Mouse (Mus musculus): ENCODE measurements around the gene Ihh. TPM values are rescaled to one million over a fixed set of nuclear protein-coding genes. Genes with fewer than 3 reads are reported as not detected.

Gene Ihh
- polyA plus RNA-seq, 1 experiment from 2014 or later = 0.16 TPM

DNA sequence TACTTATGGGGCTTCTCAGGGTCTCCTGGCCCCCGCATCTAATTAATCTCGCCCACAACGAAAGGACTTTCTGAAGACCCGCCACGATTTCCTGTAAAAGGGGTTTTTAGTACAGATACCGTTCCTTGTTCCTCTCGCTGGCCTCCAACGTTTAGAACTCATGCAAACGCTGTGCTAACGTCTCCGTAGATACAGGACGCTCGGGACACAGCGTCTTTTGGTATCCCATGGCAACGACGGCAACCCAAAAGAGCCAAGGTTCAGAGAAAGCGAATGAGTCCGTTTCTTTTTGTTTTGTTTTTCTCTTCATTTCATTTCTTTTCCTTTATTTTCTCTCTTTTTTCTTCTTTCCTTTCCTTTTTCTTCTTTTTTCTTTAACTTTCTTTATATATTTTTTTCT is 16.1 kb downstream of the Ihh start, which contains the start of gene Cfap65:
Gene Cfap65 (minus strand): TSS at position 198 of the 400 bp plus-strand sequence.
- Histone ChIP-seq H3K4me3 (ENCODE audit: low read depth, low read length) (no peak within 1 kb of the TSS), H3K4me1 (ENCODE audit: insufficient read depth, low read depth, low read length) (no peaks in the 10 kb centered on the region), H3K9me3 (ENCODE audit: low read length) (no peaks in the 10 kb centered on the region), H3K27ac (ENCODE audit: low read length) (no peak within 1 kb of the TSS), H3K36me3 (ENCODE audit: insufficient read depth, low read length) (no peaks in the 10 kb centered on the region), H3K4me2 (replicated peaks; ENCODE audit: low read depth, low read length) (no peak within 1 kb of the TSS), H3K27me3 (replicated peaks; ENCODE audit: insufficient read depth, low read length) (no peaks in the 10 kb centered on the region; the same call in 1 of the 2 replicates), H3K9ac (replicated peaks; ENCODE audit: low read depth) (no peak within 1 kb of the TSS)
- DNase-seq (ENCODE audit: low spot score) = peak; percentile 38
- 2% methylated on average over 18 of the region's 18 CpGs for WGBS
- no peak for TF ChIP-seq CTCF (IDR thresholded peaks at IDR 0.05)
- no peak for TF ChIP-seq EP300 (IDR thresholded peaks at IDR 0.05)
- no peak for ATAC-seq

DNA sequence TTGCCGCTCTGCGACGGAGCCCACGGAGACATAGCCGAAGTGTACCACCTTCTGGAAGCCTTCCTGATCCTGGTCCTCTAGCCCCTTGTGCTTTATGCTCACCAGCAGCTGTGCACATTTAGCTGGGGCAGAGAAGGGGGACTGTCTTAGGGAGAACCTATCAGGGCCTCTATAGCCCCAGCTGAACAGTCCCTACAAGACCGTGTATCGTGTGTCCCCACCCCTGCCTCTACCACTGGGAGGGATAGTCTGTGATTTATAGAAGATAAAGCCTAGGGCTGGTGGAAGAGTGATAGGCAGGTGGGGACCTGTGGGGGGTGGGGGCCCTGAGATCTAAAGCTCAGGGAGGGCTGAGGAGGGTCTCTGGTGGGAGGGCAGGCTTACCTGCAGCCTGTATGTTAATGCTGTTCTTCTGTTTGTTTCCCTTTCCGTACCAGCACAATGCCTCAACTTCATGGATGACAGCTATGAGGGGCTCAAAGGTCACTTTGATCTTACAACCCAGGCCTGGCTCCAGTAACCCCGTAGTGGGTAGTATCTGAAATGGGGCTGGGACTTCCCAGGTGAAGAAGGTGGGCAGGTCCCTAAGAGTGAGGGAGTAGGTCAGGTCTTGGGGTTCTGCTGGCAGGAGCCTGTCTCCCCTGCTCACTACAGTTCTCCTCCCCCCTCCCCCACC is 23.7 kb downstream of the Ihh start:
- no peak for DNase-seq (ENCODE audit: low spot score)
- 74% methylated on average over 9 of the region's 9 CpGs for WGBS
- no peak overlapping the region for H3K4me2 ChIP-seq (replicated peaks; ENCODE audit: low read depth, low read length)
- H3K4me1 ChIP-seq (ENCODE audit: insufficient read depth, low read depth, low read length) = no peaks in the 10 kb centered on the region
- no peak for TF ChIP-seq CTCF (IDR thresholded peaks at IDR 0.05)
- no peak for TF ChIP-seq EP300 (IDR thresholded peaks at IDR 0.05)
- no peaks in the 10 kb centered on the region for H3K9me3 ChIP-seq (ENCODE audit: low read length)
- ATAC-seq = no peak
- no peaks in the 10 kb centered on the region for H3K36me3 ChIP-seq (ENCODE audit: insufficient read depth, low read length)
- H3K4me3 ChIP-seq (ENCODE audit: low read depth, low read length) = no peak overlapping the region
- no peak overlapping the region for H3K27ac ChIP-seq (ENCODE audit: low read length)
- H3K27me3 ChIP-seq (replicated peaks; ENCODE audit: insufficient read depth, low read length) = no peaks in the 10 kb centered on the region
- H3K9ac ChIP-seq (replicated peaks; ENCODE audit: low read depth) = no peak overlapping the region

DNA sequence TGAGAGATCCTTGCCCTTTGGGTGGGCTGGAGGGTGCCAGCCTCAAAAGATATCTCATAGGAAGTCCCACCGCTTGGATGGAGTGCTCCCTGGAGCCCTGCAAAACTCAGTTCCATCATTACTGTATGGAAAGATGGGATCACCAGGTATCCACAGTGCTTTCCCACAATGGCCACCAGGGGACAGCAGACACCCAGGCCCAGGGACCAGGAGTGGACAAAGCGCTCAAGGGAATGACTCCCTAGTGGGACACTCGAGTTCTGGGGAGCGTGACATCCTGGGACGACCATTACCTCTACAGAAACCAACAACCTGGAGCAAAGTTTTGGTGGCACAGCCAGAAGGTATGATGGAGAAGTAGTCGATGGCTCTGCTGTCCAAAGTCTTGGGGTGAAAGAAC is 24.8 kb downstream of the Ihh start:
- no peaks in the 10 kb centered on the region for H3K4me1 ChIP-seq (ENCODE audit: insufficient read depth, low read depth, low read length)
- H3K9me3 ChIP-seq (ENCODE audit: low read length) = no peaks in the 10 kb centered on the region
- no peak overlapping the region for H3K27ac ChIP-seq (ENCODE audit: low read length)
- TF ChIP-seq CTCF (IDR thresholded peaks at IDR 0.05) (peak; percentile 94), EP300 (IDR thresholded peaks at IDR 0.05) (no peak)
- H3K4me2 ChIP-seq (replicated peaks; ENCODE audit: low read depth, low read length) = no peak overlapping the region
- no peak overlapping the region for H3K4me3 ChIP-seq (ENCODE audit: low read depth, low read length)
- no peaks in the 10 kb centered on the region for H3K36me3 ChIP-seq (ENCODE audit: insufficient read depth, low read length)
- H3K27me3 ChIP-seq (replicated peaks; ENCODE audit: insufficient read depth, low read length) = no peaks in the 10 kb centered on the region
- DNase-seq (ENCODE audit: low spot score) = peak; percentile 32
- 28% methylated on average over 6 of the region's 6 CpGs for WGBS
- ATAC-seq = no peak
- no peak overlapping the region for H3K9ac ChIP-seq (replicated peaks; ENCODE audit: low read depth)

DNA sequence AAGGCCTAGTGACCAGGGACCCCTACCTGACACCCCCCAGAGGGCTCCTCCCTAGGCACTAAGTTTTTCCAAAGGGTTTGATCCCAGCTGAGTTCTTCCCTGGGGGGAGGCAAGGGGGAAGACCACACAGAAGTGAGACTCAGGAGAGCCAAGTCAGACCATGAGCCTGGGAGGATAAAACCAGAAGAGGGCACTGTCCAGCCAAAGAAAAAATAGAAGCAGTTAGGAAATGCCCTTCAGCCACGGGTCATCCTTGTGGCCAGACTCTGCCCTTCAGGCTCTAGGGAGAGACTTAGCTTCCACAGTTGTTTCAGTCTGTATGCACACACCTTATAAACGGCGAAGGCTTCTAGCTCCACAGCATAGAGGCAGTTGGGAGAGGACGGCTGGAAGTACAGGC is 27.0 kb downstream of the Ihh start:
- no peak overlapping the region for H3K27ac ChIP-seq (ENCODE audit: low read length)
- no peaks in the 10 kb centered on the region for H3K27me3 ChIP-seq (replicated peaks; ENCODE audit: insufficient read depth, low read length)
- H3K4me2 ChIP-seq (replicated peaks; ENCODE audit: low read depth, low read length) = no peak overlapping the region
- no peak overlapping the region for H3K4me3 ChIP-seq (ENCODE audit: low read depth, low read length)
- H3K9me3 ChIP-seq (ENCODE audit: low read length) = no peaks in the 10 kb centered on the region
- no peak for TF ChIP-seq EP300 (IDR thresholded peaks at IDR 0.05)
- TF ChIP-seq CTCF (IDR thresholded peaks at IDR 0.05) = no peak
- H3K9ac ChIP-seq (replicated peaks; ENCODE audit: low read depth) = no peak overlapping the region
- WGBS = 61% methylated on average over 4 of the region's 4 CpGs
- ATAC-seq (no peak), DNase-seq (ENCODE audit: low spot score) (no peak)
- H3K36me3 ChIP-seq (ENCODE audit: insufficient read depth, low read length) = no peaks in the 10 kb centered on the region
- no peaks in the 10 kb centered on the region for H3K4me1 ChIP-seq (ENCODE audit: insufficient read depth, low read depth, low read length)

DNA sequence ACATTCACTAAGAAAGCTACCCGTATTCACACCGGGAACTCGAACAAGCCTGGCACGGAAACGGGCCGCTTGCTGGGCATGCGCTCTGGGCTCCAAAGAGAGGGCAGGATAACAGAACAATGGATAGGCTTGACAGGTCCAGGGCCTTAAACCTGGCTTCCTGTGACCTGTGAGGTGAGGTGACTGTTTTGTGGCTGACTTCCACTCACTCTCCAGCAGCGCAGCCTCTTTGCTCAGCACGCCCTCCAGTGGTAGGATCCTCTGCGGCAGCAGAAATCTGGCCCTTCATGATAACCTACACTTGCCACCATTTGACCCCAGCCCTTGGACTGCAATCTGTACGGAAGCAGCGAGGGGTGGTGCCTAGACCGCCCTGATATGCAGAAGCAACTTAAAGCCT is 35.8 kb downstream of the Ihh start:
- no peak for ATAC-seq
- H3K4me1 ChIP-seq (ENCODE audit: insufficient read depth, low read depth, low read length) = no peaks in the 10 kb centered on the region
- TF ChIP-seq EP300 (IDR thresholded peaks at IDR 0.05) (no peak), CTCF (IDR thresholded peaks at IDR 0.05) (peak; percentile 60)
- no peak overlapping the region for H3K4me3 ChIP-seq (ENCODE audit: low read depth, low read length)
- DNase-seq (ENCODE audit: low spot score) = no peak
- H3K27ac ChIP-seq (ENCODE audit: low read length) = no peak overlapping the region
- no peaks in the 10 kb centered on the region for H3K27me3 ChIP-seq (replicated peaks; ENCODE audit: insufficient read depth, low read length)
- no peaks in the 10 kb centered on the region for H3K36me3 ChIP-seq (ENCODE audit: insufficient read depth, low read length)
- WGBS = 17% methylated on average over 13 of the region's 13 CpGs
- H3K4me2 ChIP-seq (replicated peaks; ENCODE audit: low read depth, low read length) = no peak overlapping the region
- H3K9ac ChIP-seq (replicated peaks; ENCODE audit: low read depth) = no peak overlapping the region
- no peaks in the 10 kb centered on the region for H3K9me3 ChIP-seq (ENCODE audit: low read length)

DNA sequence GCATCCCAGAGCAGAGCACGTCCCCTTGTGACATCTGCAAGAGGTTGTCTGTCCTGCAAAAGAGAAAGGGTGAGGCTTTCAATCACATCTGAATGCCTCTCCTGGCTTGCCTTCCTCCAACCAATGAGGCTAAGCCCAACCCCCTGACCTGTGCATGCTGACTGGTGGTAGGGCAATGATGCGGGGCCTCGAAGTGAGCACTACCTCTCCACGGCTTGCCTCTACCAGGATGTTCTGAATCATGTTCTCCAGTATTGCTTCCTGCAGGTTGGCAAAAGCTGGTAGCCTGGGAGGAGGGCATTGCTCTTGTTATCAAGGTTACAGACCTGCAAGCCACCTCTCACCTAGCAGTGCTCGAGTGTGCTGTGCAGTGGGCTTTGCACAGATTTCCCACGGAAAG is 49.3 kb downstream of the Ihh start:
- no peak for TF ChIP-seq CTCF (IDR thresholded peaks at IDR 0.05)
- TF ChIP-seq EP300 (IDR thresholded peaks at IDR 0.05) = no peak
- H3K27ac ChIP-seq (ENCODE audit: low read length) = no peak overlapping the region
- H3K27me3 ChIP-seq (replicated peaks; ENCODE audit: insufficient read depth, low read length) = peaks cover 28% of the 10 kb centered on the region
- WGBS = 12% methylated on average over 6 of the region's 6 CpGs
- H3K4me1 ChIP-seq (ENCODE audit: insufficient read depth, low read depth, low read length) = no peaks in the 10 kb centered on the region
- H3K36me3 ChIP-seq (ENCODE audit: insufficient read depth, low read length) = no peaks in the 10 kb centered on the region
- no peak for ATAC-seq
- H3K9me3 ChIP-seq (ENCODE audit: low read length) = no peaks in the 10 kb centered on the region
- no peak for DNase-seq (ENCODE audit: low spot score)
- H3K9ac ChIP-seq (replicated peaks; ENCODE audit: low read depth) = no peak overlapping the region
- H3K4me3 ChIP-seq (ENCODE audit: low read depth, low read length) = no peak overlapping the region
- no peak overlapping the region for H3K4me2 ChIP-seq (replicated peaks; ENCODE audit: low read depth, low read length)
